Mouse (Mus musculus) layer of hippocampus, adult 18-20 months (tissue): ENCODE results near the gene Myo18a. TPM values are rescaled to one million over a fixed set of nuclear protein-coding genes. Genes with fewer than 3 reads are reported as not detected.

ENCODE experiments used
- DNase-seq, 2 experiments: peaks; one replicate each; pipeline ENCODE4 v3.0.0; 2022; ENCODE audit warnings: low spot score in 2 of 2
- total RNA-seq, 2 experiments: library from RNA; stranded (reverse); gene quantifications; 2 replicates each; pipeline ENCODE4 v1.2.3; 2021

Myo18a gene
- total RNA-seq, 2 experiments from 2014 or later = 130 to 137 TPM

DNA sequence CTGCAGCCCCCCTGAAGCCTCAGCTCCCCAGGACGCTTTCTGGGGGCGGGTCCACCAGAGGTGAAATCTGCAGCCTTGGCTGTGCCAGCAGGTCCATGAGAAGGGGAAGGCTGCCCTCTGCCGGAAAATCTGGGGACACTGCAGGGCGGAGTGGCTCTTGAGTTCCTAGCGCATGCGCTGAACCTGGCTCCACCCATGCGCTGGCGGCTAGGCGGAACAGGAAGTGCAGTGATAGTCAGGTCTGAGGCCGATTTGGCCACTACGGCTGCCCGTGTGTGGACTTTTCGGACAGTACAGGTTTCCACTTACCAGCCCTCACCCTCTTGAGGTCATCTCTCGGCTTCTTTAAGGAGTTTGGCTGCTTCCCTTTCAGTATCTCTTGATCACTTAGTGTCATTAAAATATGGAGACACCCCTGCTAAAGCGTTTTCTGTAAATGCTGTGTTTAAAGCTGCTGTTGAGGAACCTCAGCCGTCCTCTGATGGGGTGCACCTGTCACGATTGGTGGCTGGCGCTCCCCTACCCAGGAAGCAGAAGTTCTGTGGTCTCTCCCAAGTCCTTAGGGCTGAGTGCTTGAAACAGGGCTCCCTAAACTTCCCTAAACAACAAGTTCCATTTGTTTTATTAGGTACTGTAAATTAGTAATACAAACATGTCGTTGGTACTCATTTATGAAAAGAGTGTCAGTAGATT lies 30.3 kb downstream of the Myo18a start:
- peak; percentile 94 to 99 for DNase-seq

DNA sequence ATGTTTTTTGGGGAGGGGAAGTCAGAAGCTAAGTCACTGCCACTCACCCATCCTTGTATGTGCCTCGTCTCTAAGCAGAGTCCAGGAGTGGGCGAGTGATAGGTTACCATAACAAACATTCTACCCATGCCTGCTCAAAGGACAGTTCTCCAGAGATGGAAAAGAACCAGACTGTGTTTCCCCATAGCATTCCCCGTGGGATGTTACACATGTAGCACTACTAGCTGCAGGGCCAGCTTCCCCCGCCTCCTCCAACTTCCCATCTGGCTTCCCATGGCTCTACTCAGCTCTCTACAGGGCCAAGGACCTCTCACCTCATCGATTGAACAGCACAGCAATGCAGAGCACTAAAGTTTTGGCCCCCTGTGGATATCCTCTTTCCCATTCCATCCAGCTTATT lies 32.2 kb downstream of the Myo18a start:
- DNase-seq = peak in 1 of 2 experiments; percentile 57

GRCm38 (mm10) chr11:77800491-77800868 lies 37.4 kb downstream of the Myo18a start:
- DNase-seq = peak in 1 of 2 experiments; percentile 40

GRCm38 (mm10) chr11:77800869-77801701 lies 38.0 kb downstream of the Myo18a start:
- peak in 1 of 2 experiments; percentile 56 for DNase-seq

- no peak for DNase-seq
Observed at GRCm38 (mm10) chr11:77802341-77802865, 39.4 kb downstream of the Myo18a start.

DNA sequence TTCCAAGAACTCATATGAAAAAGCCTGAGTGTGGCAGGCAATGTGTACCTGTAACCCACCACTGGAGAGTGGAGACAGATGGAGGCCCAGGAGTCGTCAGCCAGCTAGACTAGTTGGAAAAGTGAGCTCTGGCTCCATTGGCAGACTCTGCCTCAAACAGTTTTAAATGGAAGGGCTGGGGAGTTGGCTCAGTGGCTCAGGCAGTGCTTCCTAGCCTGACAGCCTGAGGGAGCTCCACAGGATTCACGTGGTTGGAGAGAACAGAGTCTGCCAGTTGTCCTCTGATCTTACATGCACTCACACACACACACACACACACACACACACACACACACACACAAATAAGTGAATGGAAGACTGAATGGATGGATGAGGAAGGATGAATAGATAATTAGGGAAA lies 43.2 kb downstream of the Myo18a start:
- DNase-seq = no peak

DNA sequence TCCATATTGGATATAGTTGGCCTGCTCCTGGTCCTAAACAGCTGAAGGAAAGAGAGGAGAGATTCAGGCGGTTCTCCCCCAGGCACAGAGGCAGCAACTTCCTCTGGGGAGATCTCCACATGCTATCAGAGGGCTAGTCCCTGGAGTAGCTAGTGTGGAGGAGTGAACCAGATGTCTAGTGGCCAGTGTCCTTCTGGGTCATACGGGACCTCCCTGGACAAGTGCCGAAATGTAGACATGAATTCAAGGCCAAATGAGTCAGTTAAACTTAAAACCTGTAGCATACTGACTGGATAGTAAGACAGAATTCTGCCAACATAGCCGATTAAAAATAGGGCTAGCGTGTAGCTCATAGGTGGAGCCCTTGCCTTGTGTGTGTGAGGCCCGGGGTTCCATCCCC lies 43.8 kb downstream of the Myo18a start:
- DNase-seq = no peak

DNA sequence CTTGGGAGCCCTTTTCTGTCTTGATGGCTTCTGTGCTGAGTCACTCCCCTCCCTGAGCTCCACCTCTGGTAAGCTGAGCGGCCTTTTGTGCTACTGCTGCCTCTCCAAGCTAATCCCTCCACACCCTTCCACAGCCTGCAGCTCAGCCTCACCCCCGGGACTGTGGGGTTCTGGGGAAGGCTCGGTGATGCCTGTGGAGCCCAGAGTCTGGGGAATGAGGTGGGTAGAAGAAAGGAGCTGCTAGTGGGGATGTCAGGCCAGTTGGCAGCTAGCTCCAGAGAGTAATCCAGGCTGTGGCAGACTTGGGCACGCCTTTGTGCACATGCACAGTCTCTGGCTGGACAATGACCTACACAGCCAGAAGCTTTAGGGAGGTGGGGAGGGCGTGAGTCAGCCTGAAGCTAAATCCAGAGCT lies 45.0 kb downstream of the Myo18a start:
- DNase-seq = no peak

DNA sequence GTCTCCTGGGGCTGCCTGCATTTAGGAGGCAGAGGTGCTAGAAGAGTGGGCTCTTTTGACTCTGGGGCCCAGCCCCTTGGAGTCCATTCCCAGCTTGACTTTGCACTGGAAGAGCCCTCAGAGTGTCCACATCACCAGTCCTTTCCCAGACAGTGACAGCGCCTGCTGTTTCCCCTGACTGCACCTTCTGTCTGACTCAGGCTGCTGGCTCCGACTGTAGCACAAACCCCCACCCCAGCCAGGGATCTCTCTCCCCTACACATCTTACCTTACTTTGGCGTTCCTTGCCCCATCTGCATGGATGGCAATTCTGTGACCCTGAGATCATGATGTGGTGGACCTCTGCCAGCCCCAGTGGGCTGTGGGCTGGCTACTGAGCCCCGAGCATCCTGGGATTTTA lies 46.2 kb downstream of the Myo18a start:
- DNase-seq = no peak

- DNase-seq = no peak
Observed at GRCm38 (mm10) chr11:77810018-77810417, 47.0 kb downstream of the Myo18a start.

- DNase-seq = no peak
Observed at GRCm38 (mm10) chr11:77813969-77814368, 50.9 kb downstream of the Myo18a start.

DNA sequence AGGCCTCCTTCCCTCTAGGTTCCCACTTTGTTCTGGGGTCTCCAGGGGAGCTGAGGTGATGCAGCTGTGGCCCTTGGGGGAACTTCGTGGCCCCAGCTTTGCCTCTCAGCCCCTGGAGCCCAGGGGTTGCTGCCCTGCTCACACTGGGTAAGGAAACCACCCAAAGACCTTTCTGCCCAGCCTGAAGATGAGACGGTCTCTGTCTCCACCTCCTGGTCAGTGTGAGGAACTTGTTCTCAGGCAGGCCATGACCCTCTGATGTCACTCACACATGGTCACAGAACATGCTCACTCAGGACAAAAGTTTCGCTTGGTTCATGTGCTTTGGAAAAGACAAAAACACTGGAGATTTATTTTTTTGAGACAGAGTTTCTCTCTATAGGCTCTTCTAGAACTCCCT lies 53.0 kb downstream of the Myo18a start:
- no peak for DNase-seq

DNA sequence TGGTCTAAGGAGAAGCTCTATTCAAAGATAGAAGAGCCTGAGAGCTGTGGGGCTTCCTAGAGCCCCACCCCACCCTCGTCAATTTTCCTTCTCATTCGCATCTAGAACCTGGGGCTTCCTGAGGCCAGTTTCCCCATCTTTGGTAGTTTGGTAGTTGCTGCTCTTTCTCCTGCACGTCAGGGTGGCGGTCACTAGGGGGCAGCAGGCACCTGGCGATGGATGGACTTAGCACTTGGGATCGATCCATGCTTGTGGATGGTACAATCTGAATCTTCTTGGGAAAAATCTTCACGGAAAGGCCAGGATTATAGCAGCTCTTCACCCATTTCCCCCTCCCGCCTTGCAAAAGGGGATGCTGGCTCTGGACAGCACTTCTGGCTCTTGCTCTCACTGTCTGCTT lies 58.6 kb downstream of the Myo18a start:
- DNase-seq = peak in 1 of 2 experiments; percentile 76

DNA sequence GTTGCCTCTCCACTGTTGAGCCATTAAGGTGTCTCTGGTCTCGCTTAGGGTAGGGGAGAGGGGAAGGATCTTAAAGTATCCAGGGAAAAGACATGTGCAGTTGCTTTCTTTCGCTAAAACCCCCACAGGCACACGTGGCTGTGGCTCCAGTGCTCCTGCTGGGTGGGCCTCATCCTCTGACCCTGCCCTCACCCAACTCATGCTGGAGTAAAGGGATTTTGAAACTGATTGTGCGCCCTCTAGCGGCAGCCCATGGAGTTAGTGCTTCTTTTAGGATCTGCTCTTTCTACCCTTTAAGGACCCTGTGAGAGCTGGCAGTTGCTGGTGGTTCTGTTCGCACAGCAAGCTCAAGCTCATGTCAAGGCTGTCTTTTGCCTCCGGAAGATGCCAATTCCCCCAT lies 59.7 kb downstream of the Myo18a start:
- DNase-seq = peak in 1 of 2 experiments; percentile 77

DNA sequence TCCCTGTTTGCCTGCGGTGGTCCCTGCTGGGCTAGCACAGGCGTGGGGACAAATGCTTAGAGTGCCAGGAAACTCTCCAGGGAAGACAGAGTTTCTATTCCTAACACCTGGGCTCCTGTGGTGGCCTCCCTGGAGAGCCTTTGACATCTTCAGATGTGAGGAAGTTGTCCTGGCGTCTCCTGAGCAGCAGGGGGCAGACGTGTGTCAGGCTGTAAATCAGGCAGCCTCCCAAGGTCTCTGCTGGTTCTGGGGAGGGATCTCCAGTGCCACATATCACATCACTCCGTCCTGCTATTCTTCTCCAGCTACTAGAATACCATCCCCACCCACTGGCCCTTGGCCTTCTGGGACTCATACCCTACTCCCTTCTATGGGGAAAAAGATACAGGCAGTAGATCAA lies 62.8 kb downstream of the Myo18a start:
- DNase-seq = peak in 1 of 2 experiments; percentile 84

DNA sequence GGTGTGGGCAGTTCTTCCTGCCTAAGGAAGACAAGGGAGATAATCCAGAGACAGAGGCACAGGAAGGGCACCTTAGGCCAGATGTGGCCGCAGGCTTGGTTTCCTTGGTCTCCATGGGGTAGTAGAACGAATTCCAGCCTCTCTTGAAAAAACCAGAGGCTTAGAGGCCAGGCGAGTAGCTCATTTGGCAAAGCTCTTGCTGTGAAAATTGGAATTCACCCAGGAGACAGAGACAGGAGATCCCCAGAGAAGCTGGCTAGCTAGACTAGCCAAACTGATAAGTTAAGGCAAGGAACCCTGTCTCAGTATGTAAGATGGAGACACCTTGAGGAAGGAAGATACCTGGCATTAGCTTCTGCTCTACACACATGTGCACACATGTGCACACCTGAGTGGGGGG lies 63.3 kb downstream of the Myo18a start:
- no peak for DNase-seq

GRCm38 (mm10) chr11:77827241-77827995 lies 64.4 kb downstream of the Myo18a start:
- DNase-seq = peak; percentile 65 to 89

- DNase-seq = no peak
Observed at GRCm38 (mm10) chr11:77828163-77828562, 65.1 kb downstream of the Myo18a start.

DNA sequence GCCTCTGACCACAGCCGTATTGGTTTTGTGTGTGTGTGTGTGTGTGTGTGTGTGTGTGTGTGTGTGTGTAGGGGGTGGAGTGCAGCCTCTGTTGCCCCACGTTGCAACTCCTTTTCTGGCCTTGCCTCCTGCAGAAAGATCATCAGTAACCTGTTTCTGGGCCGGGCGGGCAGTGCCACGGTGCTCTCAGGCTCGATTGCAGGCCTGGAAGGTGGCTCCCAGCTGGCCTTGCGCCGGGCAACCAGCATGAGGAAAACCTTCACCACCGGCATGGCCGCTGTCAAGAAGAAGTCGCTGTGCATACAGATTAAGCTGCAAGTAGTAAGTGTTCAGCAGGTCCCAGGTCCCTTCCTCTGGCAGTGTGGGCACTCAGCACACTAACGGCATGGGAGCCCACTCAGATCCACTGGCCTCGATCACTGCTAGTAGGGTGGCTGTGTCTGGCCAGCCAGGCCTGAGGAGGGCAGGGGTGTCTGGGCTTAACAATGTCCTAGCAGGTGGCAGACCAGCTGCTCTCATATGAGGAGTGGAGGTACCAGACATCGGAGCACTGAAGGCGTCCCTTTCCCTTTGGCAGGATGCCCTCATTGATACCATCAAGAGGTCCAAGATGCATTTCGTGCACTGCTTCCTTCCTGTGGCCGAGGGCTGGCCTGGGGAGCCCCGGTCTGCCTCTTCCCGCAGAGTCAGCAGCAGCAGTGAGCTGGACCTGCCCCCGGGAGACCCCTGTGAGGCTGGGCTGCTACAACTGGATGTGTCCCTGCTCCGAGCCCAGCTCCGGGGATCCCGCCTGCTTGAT lies 66.2 kb downstream of the Myo18a start:
- DNase-seq = no peak

GRCm38 (mm10) chr11:77830875-77831274 lies 67.8 kb downstream of the Myo18a start:
- no peak for DNase-seq

GRCm38 (mm10) chr11:77832541-77832940 lies 69.5 kb downstream of the Myo18a start:
- no peak for DNase-seq
